Mouse (Mus musculus) layer of hippocampus, adult 2 months (tissue): ENCODE measurements around the gene Tmem176a. TPM values are rescaled to one million over a fixed set of nuclear protein-coding genes. Genes with fewer than 3 reads are reported as not detected.
"Not testable (repeated sequence)": the region's sequence is repeated elsewhere in the genome, so short reads cannot be mapped to it uniquely, and the experiment has no call there.

Experiments used
- DNase-seq, 2 experiments: peaks; one replicate each; pipeline ENCODE4 v3.0.0; 2022; ENCODE audit warnings: low spot score in 2 of 2
- H3K27ac ChIP-seq: fragments of 200-600 bp; 2 replicates; pipeline ENCODE4 v1.8.1; 2022
- H3K4me3 ChIP-seq: fragments of 200-600 bp; 2 replicates; pipeline ENCODE4 v1.8.1; 2022; ENCODE audit warnings: mild to moderate bottlenecking
- CTCF ChIP-seq: fragments of 200-600 bp; conservative IDR thresholded peaks from 2 replicates; pipeline ENCODE4 v1.8.1; 2022; ENCODE audit warnings: antibody characterized with exemption, mild to moderate bottlenecking, moderate library complexity
- long read RNA-seq, 2 experiments: library from polyadenylated mRNA; stranded (forward); transcript quantifications; one replicate each; pipeline ENCODE4 v2.0.0; 2021; ENCODE audit warnings: borderline mapping rate in 2 of 2
- total RNA-seq, 2 experiments: library from RNA; stranded (reverse); gene quantifications; 2 replicates each; pipeline ENCODE4 v1.2.3; 2021

The Tmem176a gene
- total RNA-seq: 10 to 100 TPM; 26.0 to 30.7 TPM
- long read RNA-seq, experiment 1, transcript Tmem176a-201 (7 exons, 1,540 nt): major isoform, 18 of 19 reads
- long read RNA-seq, experiment 1, partial matches to known transcripts: 0 of 19 reads
- long read RNA-seq, experiment 1, other reads (novel, unspliced or antisense): 1 of 19 reads
- long read RNA-seq, experiment 2, transcript Tmem176a-201 (7 exons, 1,540 nt): major isoform, 17 of 19 reads
- long read RNA-seq, experiment 2, partial matches to known transcripts: 1 of 19 reads
- long read RNA-seq, experiment 2, other reads (novel, unspliced or antisense): 0 of 19 reads

GRCm38 (mm10) chr6:48840371-48840969 lies at the start of gene Tmem176a:
Gene Tmem176a, plus strand, starts transcription at chr6:48840919.
- no peak for DNase-seq
- Histone ChIP-seq H3K4me3 (peak within 1 kb of the TSS; percentile 53), H3K27ac (peak within 1 kb of the TSS; percentile 86)
- no peak for TF ChIP-seq CTCF

- no peak overlapping the region for H3K4me3 ChIP-seq
- no peak for TF ChIP-seq CTCF
- DNase-seq: no peak
- no peak overlapping the region for H3K27ac ChIP-seq
Measured at GRCm38 (mm10) chr6:48801897-48802296, 38.8 kb upstream of the Tmem176a start.

DNA sequence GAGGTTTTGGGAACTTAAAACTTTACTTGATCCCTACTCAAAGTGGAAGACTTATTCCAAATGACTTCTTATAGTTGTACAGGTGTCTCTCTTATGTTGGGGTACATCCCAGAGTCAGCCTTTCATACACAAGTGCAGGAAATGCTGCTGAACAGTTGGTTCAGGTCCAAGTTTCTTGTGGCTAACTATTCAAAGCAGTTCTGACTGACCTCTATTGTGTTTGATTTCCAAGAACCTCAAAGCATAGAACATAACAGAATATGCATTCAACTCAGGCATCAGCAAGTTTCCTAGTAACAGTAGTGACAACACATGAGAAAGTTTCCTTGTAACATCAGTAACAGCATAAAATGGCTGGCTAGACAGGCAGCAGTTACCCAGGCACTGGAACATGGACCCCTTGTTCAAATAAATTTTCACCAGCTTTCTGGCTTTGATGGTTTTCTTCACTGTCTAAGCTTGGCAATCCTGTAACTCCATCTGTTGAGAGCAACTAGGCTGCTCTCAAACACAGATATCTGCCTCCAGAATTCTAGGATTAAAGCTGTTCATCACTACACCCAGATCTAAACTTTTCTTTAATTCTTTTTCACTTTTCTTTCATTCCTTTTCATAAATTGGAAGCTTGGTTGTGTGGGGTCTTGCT lies 37.2 kb upstream of the Tmem176a start:
- DNase-seq: peak in 1 of 2 experiments; percentile 22

GRCm38 (mm10) chr6:48804346-48804745 lies 36.4 kb upstream of the Tmem176a start:
- no peak for TF ChIP-seq CTCF
- Histone ChIP-seq H3K4me3 (no peak overlapping the region), H3K27ac (no peak overlapping the region)
- DNase-seq: no peak

More for the DNA sequence above, 37.2 kb upstream of the Tmem176a start:
- no peak overlapping the region for H3K27ac ChIP-seq
- H3K4me3 ChIP-seq: no peak overlapping the region
- TF ChIP-seq CTCF: no peak

- Histone ChIP-seq H3K27ac (no peak overlapping the region), H3K4me3 (no peak overlapping the region)
- no peak for TF ChIP-seq CTCF
- DNase-seq: no peak
Measured at GRCm38 (mm10) chr6:48806746-48807145, 34.0 kb upstream of the Tmem176a start.

DNA sequence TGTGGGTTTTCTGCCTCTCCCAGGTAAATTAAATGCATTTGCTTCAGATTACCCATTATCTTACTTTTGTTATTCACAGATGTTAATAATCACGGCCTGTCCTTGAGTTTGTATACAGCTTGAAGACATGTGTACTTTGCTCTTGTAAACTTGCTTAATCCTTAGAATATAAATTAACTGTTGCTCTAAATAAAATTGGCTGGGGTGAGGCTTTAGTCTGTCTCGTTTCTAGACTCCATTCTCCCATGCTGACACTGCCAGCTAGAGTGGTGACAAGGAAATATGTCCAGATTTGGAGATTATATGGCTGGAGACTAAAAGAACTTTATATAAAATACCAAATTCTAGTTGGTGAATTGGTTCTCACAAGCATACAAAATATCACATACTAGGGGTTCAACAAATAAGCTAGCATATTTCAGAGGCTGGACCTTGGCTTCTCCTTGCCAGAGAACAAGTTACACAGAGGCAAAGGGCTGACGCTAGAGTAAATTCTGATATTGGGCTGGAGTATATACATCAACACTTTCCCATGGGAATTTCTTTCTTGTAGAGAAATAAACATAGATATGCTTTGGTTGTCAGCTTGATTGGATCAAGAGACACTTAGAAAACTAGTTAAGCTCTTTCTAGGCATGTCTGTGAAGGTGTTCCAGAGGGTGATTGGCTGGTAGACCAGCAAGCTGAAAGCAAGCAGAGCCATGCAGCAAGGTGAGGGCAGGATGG lies 31.1 kb upstream of the Tmem176a start:
- DNase-seq: no peak
- H3K4me3 ChIP-seq: no peak overlapping the region
- no peak for TF ChIP-seq CTCF
- H3K27ac ChIP-seq: 0 out of 2 replicates have a peak overlapping the region, but pooled peaks have one; percentile 33

GRCm38 (mm10) chr6:48815013-48815412 lies 25.7 kb upstream of the Tmem176a start:
- no peak overlapping the region for H3K27ac ChIP-seq
- no peak overlapping the region for H3K4me3 ChIP-seq
- no peak for DNase-seq
- TF ChIP-seq CTCF: peak; percentile 60

DNA sequence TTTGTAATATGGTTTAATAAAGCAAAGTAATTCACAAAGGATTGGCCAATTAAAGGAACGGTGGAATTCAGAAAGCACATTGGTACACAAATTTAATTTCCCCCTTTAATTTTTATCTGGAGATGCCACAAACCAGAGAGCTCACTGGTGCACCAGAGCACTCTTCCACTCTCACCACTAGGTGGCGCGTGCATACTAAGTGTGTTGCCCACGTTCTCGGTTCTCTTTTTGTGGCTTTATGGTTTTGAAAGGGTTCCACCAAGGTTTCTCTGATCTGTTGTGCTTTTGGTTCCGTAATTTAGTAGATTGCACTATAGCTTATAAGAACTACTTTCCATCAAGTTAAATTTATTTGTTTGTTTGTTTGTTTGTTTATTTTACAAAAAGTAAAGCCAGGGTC lies 22.9 kb upstream of the Tmem176a start:
- no peak overlapping the region for H3K27ac ChIP-seq
- no peak overlapping the region for H3K4me3 ChIP-seq
- DNase-seq: peak; percentile 65 to 75
- peak; percentile 96 for TF ChIP-seq CTCF

GRCm38 (mm10) chr6:48821991-48822785 lies 18.5 kb upstream of the Tmem176a start:
- not testable (repeated sequence) for H3K27ac ChIP-seq, H3K4me3 ChIP-seq, DNase-seq

DNA sequence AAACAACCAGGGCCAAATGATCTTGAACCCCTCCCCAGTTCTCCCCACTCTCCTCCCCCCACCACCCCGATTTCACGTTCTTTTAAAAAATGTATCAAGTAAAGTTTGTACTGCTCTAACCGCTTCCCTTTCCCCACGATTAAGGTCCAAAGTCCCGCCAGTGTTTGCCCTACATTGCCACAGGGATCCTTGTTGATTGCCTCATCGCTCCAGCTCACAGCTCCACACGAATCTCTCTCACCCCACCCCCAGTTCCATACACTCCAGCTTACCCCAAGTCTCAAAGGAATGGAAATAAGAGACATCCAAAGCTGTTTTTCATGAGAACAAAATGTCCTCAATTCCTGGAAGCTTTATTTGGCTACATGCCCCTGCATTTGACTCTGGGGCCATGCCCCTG lies 15.7 kb upstream of the Tmem176a start:
- TF ChIP-seq CTCF: no peak
- no peak overlapping the region for H3K4me3 ChIP-seq
- DNase-seq: no peak
- H3K27ac ChIP-seq: no peak overlapping the region

DNA sequence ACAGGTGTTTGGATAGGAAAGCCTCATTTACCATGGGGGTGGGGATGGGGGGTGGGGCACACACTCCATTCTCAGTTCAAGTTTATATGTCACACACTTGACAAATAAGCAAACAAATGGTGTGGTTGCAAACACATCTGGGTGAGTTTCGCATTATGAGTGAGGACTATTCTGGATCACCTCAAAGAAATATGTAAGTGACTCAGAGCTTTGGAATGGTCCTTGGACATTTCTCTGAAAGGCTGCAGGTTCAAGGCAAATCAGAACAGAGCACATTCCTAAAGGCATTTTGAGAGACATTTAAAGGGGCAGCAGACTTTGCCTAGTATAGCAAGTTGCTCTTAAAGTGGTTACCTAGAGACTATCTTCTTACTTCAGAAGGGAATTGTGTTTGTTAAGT lies 11.7 kb upstream of the Tmem176a start:
- no peak for DNase-seq
- TF ChIP-seq CTCF: no peak
- H3K27ac ChIP-seq: no peak overlapping the region
- no peak overlapping the region for H3K4me3 ChIP-seq

DNA sequence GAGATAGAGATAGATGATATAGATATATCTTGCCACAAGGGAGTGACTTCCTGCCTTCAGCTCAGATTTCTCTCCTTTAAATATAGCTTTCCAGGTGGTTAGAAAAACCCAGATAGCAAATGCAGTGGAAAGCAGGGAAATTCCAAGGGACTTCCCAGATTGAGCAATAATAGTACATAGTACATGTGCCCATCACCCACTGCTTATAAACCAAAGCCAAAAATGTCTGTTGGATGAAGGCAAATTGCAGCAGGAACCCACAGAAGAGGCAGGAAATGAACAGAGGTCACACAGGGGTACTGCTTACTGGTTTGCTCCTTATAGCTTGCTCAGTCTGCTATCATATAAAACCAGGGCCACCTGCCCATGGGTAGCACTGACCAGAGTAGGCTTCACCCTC lies 11.1 kb upstream of the Tmem176a start:
- H3K4me3 ChIP-seq: no peak overlapping the region
- no peak for DNase-seq
- TF ChIP-seq CTCF: no peak
- no peak overlapping the region for H3K27ac ChIP-seq
